Mouse (Mus musculus) thymus, postnatal 0 days (tissue): Measurements from ENCODE around the gene Unc5cl. TPM values are rescaled to one million over a fixed set of nuclear protein-coding genes. Genes with fewer than 3 reads are reported as not detected.

Source experiments
- DNase-seq: peaks from one replicate; pipeline ENCODE4 v3.0.0-alpha.2; 2015; ENCODE audit warnings: low spot score
- polyA plus RNA-seq: library from polyadenylated mRNA; unstranded; fragments of >200 nt; fragmentation: Nextera tagmentation; extraction: Ambion mirVana; gene quantifications from 2 replicates; pipeline ENCODE4 v1.2.1, GENCODE M21; 2015

The Unc5cl gene
- polyA plus RNA-seq, 1 experiment from 2014 or later, result 21.6 TPM

DNA sequence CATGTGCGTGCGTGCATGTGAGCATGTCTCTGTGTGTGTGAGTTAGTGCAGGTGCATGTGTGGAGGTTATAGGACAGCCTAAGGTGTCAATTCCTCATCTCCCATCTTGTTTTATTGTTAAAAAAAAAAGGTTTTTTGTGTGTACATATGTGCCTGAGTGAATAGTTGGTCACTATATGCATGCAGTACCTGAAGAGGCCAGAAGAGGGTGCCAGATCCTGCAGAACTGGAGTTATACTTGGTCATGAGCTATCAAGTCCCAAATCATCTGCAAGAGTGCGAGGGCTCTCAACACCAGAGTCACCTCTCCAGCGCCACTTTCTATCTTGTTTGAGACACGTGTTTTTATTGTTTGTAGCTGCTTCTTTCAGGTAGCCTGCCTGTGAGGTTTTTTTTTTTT lies 83.6 kb downstream of the Unc5cl start:
- DNase-seq, result peak; percentile 37

DNA sequence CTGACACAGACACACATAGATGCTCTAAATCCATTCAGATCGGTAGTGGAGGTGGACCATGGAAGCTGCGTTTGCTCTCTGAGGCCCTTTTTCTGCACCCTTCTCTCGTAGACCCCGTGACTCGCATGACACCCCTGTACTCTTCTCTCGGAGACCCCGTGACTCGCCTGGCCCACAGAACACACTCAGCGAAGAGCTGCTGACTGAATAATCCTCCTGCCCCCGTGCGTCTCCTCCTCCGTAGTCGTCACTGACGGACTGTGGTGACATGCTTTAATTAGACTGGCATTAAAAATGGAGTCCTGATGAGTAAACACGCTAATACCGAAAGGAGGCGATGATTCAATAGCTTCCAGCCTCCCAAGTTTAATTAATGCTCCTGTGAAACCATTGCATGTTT lies 84.6 kb downstream of the Unc5cl start:
- no peak for DNase-seq

DNA sequence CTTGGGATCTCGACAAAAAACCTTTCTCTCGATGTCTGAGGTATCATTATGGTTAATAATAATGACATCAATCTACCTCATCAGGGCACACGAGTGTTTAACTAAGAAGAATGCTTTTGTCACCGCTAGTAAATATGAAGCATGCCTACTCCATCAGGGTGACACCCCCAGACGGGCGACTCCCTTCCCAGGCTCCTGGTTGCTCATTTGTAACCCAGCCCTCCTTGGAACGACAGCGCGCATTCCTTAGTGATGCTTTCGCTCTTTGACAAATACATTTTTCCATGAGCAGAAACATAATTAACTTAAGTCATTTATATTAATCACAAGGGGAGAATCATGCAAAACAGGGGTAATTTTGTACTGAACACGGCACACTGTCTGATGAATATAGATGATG lies 88.0 kb downstream of the Unc5cl start:
- no peak for DNase-seq

DNA sequence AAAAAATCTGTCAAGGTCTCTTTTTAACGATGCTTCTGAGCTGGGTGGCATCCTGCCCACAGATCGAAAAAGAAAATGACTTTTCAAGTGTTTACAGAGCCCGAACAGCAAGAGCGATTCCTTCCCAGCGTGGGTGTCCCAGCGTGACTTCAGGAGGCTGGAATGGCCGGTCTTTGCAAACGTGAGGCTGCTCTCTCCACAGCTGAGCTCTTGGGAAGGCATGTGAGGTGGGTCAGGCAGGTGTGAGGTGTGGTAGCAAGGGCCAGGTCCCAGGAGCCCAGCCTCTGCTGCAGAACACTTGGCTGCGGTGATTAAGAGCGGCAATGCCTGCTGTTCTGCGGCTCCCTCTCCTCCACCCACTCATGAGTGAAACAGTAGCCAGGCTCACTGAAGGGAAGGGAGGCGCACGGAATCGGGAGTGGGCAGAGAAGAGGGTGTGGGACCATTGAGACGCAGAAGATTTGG lies 88.6 kb downstream of the Unc5cl start:
- DNase-seq, result no peak

DNA sequence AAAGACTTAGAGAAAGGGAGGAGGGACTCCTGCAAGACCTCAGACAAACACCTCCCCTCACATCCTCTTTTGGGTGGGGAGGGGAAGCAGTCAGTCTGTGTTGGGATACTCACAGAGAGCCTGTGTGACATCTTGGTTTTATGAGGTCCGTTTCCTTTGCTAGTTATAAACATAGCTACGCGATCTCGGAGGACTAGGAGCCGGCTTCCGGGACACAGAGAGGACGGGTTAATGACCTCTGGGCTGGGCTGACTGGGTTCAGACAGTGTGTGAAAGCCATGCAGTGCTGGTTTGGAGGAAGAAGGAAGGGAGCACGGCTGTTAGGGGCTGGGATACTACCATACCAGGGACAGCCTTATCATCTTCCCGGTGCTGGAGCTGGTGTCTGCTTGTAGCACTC lies 90.0 kb downstream of the Unc5cl start:
- DNase-seq, result no peak

- no peak for DNase-seq
Measured at GRCm38 (mm10) chr17:48545223-48545943, 90.7 kb downstream of the Unc5cl start.

DNA sequence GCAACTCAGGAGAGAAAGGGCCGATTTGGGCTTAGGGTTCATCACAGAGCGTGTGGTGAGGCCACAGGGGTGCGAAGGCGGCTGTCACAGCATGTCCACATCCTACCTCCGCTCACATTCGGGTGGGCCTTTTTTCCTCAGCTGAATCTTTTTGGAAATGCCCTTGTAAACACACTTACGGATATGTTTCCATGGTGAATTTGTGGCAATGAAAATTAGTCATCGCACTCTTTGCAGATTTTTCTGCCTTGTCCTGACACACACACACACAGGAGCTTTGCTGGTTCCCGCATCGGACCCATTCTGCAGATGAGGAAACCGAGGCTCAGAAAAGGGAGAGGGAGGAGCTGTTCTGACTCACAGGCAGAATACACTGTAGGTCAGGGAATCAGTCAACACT lies 91.3 kb downstream of the Unc5cl start:
- no peak for DNase-seq

GRCm38 (mm10) chr17:48547668-48548067 lies 93.0 kb downstream of the Unc5cl start:
- no peak for DNase-seq

GRCm38 (mm10) chr17:48551788-48552531 lies 97.3 kb downstream of the Unc5cl start:
- no peak for DNase-seq

DNA sequence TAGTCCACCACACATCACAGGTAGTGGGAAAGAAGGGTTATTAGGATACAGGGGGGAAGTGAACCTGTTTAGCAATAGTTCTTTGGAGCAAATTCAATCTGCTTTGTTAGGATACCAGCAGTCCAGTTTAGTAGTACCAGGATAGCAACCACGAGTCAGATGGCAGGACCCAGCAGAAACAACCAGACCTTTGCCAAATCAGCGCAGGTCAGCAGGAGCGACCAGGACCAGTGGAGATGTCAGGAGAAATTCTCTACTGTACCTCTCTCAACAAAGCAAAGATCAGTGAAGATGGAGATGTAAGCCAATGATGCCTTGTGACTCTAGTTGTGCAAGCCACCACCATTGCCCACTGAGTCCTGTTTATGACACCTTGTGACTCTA lies 97.8 kb downstream of the Unc5cl start:
- no peak for DNase-seq

DNA sequence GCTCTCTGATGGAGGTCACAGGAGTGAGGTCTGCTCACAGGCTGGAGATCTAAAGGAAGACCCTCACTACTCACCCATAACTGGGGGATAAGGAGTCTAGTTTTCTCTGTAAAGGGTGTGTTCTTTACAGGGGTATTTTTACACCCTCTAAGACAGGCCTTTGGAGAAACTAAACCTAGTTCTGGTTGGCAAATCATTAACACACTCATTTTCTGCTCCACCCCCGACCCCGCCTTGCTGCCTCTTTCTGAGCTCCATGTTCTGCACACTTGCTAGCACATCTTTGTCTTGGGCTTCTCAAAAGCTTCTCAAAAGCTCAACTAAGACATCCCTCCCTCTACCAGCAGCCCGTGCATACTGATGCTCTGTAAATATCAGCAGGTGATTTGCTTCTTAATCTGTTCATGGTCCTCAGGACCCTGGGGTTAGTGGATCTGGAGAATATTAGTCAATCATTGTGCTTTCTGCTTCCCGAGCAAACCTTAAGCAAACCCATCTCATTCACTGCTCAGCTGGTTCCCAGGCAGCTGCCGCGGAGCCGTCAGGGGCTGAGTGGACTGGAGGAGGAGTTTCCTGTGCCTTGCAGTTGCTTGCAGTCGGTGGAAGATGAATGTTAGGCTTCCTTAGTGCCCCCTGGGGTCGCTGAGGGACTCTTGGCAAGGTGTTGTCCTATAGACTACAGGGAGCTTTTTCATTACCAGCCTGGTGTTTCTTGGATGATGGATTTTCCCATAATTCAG lies 101.7 kb downstream of the Unc5cl start:
- no peak for DNase-seq

- DNase-seq, result no peak
Measured at GRCm38 (mm10) chr17:48557823-48558715, 103.4 kb downstream of the Unc5cl start.

- DNase-seq, result no peak
Measured at GRCm38 (mm10) chr17:48564931-48565330, 110.2 kb downstream of the Unc5cl start.

DNA sequence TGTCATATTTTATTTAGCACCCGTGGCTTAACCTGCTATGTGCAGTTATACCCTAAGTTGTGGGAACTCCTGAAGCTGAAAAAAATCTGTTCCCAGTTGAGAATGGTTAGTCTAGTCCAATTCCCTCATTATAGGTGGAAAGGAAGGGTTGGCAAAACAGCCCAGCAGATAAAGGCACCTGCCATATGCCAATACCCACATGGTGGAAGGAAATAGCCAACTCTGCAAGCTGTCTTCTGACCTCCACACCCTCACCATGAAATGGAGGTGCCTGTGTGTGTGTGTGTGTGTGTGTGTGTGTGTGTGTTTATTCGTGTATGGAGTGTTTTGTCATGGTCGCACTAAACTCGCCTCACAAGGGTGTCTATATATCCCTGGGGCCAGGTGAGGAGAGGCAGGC lies 115.0 kb downstream of the Unc5cl start:
- no peak for DNase-seq

DNA sequence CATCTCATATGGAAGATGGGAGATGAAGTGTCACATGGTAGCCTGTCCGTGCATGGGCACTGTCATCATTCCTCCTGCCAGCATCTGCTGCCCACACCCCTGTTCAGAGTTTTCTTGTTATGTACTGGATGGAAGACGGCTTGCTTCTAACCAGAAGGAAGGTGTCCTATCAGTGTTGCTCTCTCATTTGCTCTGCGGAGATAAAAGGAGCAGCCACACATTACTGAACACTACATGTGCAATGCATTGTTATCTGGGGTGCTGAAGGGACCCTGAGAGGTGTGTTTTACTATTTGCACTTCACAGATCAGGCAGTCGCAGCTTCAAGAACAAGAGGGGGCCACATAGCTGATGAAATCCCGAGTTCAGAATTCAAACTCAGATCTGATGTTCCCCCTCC lies 126.5 kb downstream of the Unc5cl start:
- DNase-seq, result no peak

GRCm38 (mm10) chr17:48582486-48582990 lies 127.8 kb downstream of the Unc5cl start:
- no peak for DNase-seq

DNA sequence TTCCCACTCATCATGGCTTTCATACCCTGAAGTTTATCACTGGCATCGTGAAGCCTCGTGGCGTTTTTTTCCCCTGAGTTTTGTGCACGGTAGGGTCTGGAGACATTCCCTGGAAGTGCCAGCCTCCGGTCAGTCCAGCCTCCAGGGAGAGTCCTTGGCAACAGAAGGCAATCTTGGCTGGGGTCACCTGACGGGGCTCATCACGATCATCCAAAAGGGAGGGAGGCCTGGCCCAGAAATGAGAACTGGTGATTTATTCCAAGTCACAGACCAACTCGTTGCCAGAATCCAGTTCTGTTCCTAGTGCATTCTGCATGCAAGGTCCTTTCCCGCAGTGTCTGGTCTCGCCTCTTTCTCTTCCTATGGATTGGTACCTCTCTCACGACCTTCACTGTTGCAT lies 128.7 kb downstream of the Unc5cl start:
- DNase-seq, result no peak

DNA sequence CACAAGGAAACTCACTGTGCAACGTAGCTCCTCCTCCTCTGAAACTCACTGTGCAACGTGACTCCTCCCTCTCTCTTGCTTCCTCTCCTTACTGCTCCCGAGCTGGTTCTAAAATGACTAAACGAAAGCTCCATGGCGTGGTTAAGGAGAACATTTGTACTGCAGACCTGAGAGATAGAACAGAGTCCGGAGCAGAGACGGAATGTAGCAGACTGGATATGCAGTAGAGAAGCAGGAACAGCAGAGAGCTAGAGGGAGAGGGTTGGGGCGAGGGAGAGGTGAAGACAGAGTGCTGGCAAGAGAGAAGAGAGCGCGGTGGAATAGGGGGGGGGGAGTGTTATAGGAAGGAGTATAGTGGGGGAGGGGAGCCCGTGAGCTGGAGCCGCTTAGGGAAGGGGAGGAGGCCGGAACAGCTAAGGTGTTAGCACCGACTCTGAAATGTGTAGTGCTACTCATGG lies 131.2 kb downstream of the Unc5cl start:
- DNase-seq, result peak; percentile 38

DNA sequence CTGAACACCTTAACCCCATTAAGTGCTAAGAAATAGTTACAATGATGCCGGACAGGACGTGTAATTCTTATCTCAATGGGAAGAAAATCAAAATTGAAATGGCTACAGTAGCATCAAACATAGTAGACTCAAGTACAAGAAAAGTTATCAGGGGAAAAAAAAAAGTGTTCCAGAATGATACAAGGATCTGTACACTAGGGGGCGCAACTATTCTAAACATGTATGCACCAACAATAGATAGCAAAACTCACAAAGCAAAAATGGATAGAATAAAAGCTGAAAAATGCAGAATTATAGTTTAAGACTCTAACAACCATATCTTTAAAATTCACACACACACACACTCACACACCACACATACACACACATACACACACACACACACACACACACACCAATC lies 134.0 kb downstream of the Unc5cl start:
- peak; percentile 25 for DNase-seq
